Mouse (Mus musculus) megakaryocyte, embryonic 14.5 days (primary cell): Measurements from ENCODE around the gene Gm2696. TPM values are rescaled to one million over a fixed set of nuclear protein-coding genes. Genes with fewer than 3 reads are reported as not detected.
A peak's percentile ranks its signal among the peaks of the same experiment; 100 is the strongest.

Source experiments
- H3K27me3 ChIP-seq: replicated peaks from 2 replicates; pipeline ENCODE3; 2012; ENCODE audit warnings: inconsistent platforms
- H3K36me3 ChIP-seq: replicated peaks from 2 replicates; pipeline ENCODE3; 2012; ENCODE audit warnings: low read length, inconsistent platforms, mixed read lengths
- H3K4me1 ChIP-seq: 2 replicates; pipeline ENCODE4 v1.6.1; 2012; ENCODE audit warnings: inconsistent platforms
- H3K4me3 ChIP-seq: replicated peaks from 2 replicates; pipeline ENCODE3; 2012; ENCODE audit warnings: moderate library complexity, mild to moderate bottlenecking, inconsistent platforms
- H3K9me3 ChIP-seq: 2 replicates; pipeline ENCODE4 v1.6.1; 2012; ENCODE audit warnings: inconsistent platforms
- FLI1 ChIP-seq: IDR thresholded peaks from 2 replicates; pipeline ENCODE4 v1.6.1; 2012; ENCODE audit warnings: low read length, inconsistent platforms, mixed read lengths
- GATA1 ChIP-seq: IDR thresholded peaks from 3 replicates; pipeline ENCODE4 v1.6.1; 2012; ENCODE audit warnings: mixed read lengths, low read length, inconsistent platforms, borderline replicate concordance
- polyA plus RNA-seq: library from polyadenylated mRNA; stranded (reverse); fragments of >175 nt; gene quantifications from 2 replicates; pipeline ENCODE4 v1.2.3, GENCODE M21; 2012; ENCODE audit warnings: low replicate concordance; ENCODE audit not compliant: insufficient read depth

Gm2696 gene
- polyA plus RNA-seq, 1 experiment, result not detected

- H3K9me3 ChIP-seq, result no peaks in the 10 kb centered on the region
- H3K4me1 ChIP-seq, result peaks cover 42% of the 10 kb centered on the region
- H3K27me3 ChIP-seq, result peaks cover 28% of the 10 kb centered on the region
- peak within 1 kb of the TSS; percentile 38 for H3K4me3 ChIP-seq
- H3K36me3 ChIP-seq, result no peaks in the 10 kb centered on the region
- TF ChIP-seq FLI1 (no peak), GATA1 (no peak)
These were observed 15.5 kb upstream of the Gm2696 start, which contains the start of gene Gm19668 for GRCm38 (mm10) chr10:77798921-77799508. Gene Gm19668, minus strand, starts transcription at chr10:77799133.

GRCm38 (mm10) chr10:77804095-77804494 is 10.4 kb upstream of the Gm2696 start:
- Histone ChIP-seq H3K4me3 (no peak overlapping the region), H3K27me3 (peaks cover 3% of the 10 kb centered on the region), H3K36me3 (no peaks in the 10 kb centered on the region), H3K4me1 (peaks cover 17% of the 10 kb centered on the region), H3K9me3 (no peaks in the 10 kb centered on the region)
- TF ChIP-seq FLI1 (no peak), GATA1 (no peak)

GRCm38 (mm10) chr10:77811743-77812142 is 2.7 kb upstream of the Gm2696 start, which contains the start of gene Gm9507:
Gene Gm9507, minus strand, starts transcription at chr10:77811843.
- TF ChIP-seq GATA1 (no peak), FLI1 (no peak)
- peaks cover 33% of the 10 kb centered on the region for H3K27me3 ChIP-seq

GRCm38 (mm10) chr10:77815514-77815913 is 1.0 kb downstream of the Gm2696 start:
- H3K36me3 ChIP-seq, result no peaks in the 10 kb centered on the region
- no peak overlapping the region for H3K4me3 ChIP-seq
- no peak for TF ChIP-seq FLI1
- no peak for TF ChIP-seq GATA1
- H3K9me3 ChIP-seq, result peaks cover 9% of the 10 kb centered on the region; the same call in 1 of the 2 replicates
- peaks cover 5% of the 10 kb centered on the region; the same call in 1 of the 2 replicates for H3K4me1 ChIP-seq
- H3K27me3 ChIP-seq, result peaks cover 39% of the 10 kb centered on the region

More at GRCm38 (mm10) chr10:77811743-77812142, 2.7 kb upstream of the Gm2696 start, which contains the start of gene Gm9507:
- no peaks in the 10 kb centered on the region; the same call in 1 of the 2 replicates for H3K4me1 ChIP-seq
- H3K4me3 ChIP-seq, result peak within 1 kb of the TSS; percentile 42
- H3K36me3 ChIP-seq, result no peaks in the 10 kb centered on the region
- 0 out of 2 replicates have a peak, but pooled peaks cover 3% of the 10 kb centered on the region for H3K9me3 ChIP-seq

GRCm38 (mm10) chr10:77818523-77818922 is 4.0 kb downstream of the Gm2696 start:
- TF ChIP-seq FLI1 (no peak), GATA1 (0 out of 3 replicates have a peak, but pooled peaks have one; percentile 16)
- Histone ChIP-seq H3K9me3 (peaks cover 12% of the 10 kb centered on the region), H3K27me3 (peaks cover 25% of the 10 kb centered on the region), H3K36me3 (no peaks in the 10 kb centered on the region), H3K4me3 (peak overlapping the region; percentile 48), H3K4me1 (peaks cover 5% of the 10 kb centered on the region; the same call in 1 of the 2 replicates)

- no peaks in the 10 kb centered on the region for H3K36me3 ChIP-seq
- H3K4me1 ChIP-seq, result peaks cover 5% of the 10 kb centered on the region; the same call in 1 of the 2 replicates
- H3K9me3 ChIP-seq, result peaks cover 12% of the 10 kb centered on the region
- H3K4me3 ChIP-seq, result no peak overlapping the region
- TF ChIP-seq FLI1 (no peak), GATA1 (no peak)
- peaks cover 19% of the 10 kb centered on the region for H3K27me3 ChIP-seq
These were observed 4.7 kb downstream of the Gm2696 start for GRCm38 (mm10) chr10:77819203-77819602.

- Histone ChIP-seq H3K36me3 (no peaks in the 10 kb centered on the region), H3K9me3 (peaks cover 20% of the 10 kb centered on the region), H3K4me3 (no peak within 1 kb of the TSS), H3K27me3 (peaks cover 19% of the 10 kb centered on the region), H3K4me1 (no peaks in the 10 kb centered on the region)
- TF ChIP-seq GATA1 (no peak), FLI1 (no peak)
These were observed 12.5 kb downstream of the Gm2696 start, which contains the start of gene Krtap10-4 for GRCm38 (mm10) chr10:77826951-77827350. Gene Krtap10-4, minus strand, starts transcription at chr10:77827095.

GRCm38 (mm10) chr10:77835647-77836046 is 21.2 kb downstream of the Gm2696 start, which contains the start of gene Krtap10-10:
Gene Krtap10-10, plus strand, starts transcription at chr10:77835947.
- Histone ChIP-seq H3K36me3 (no peaks in the 10 kb centered on the region), H3K4me3 (no peak within 1 kb of the TSS), H3K27me3 (peaks cover 6% of the 10 kb centered on the region), H3K9me3 (peaks cover 15% of the 10 kb centered on the region; the same call in 1 of the 2 replicates), H3K4me1 (no peaks in the 10 kb centered on the region)
- TF ChIP-seq GATA1 (no peak), FLI1 (no peak)

- TF ChIP-seq GATA1, result no peak
- TF ChIP-seq FLI1, result no peak
- Histone ChIP-seq H3K36me3 (no peaks in the 10 kb centered on the region), H3K9me3 (peaks cover 41% of the 10 kb centered on the region), H3K27me3 (peaks cover 9% of the 10 kb centered on the region), H3K4me3 (no peak overlapping the region), H3K4me1 (no peaks in the 10 kb centered on the region)
These were observed 24.5 kb downstream of the Gm2696 start for GRCm38 (mm10) chr10:77839006-77839405.

GRCm38 (mm10) chr10:77846503-77846902 is 32.0 kb downstream of the Gm2696 start, which contains the start of gene Gm36176:
Gene Gm36176, plus strand, starts transcription at chr10:77846803.
- peaks cover 15% of the 10 kb centered on the region; the same call in 1 of the 2 replicates for H3K4me1 ChIP-seq
- H3K27me3 ChIP-seq, result peaks cover 17% of the 10 kb centered on the region
- TF ChIP-seq GATA1, result no peak
- no peak for TF ChIP-seq FLI1
- H3K36me3 ChIP-seq, result no peaks in the 10 kb centered on the region
- H3K9me3 ChIP-seq, result peaks cover 58% of the 10 kb centered on the region
- peak within 1 kb of the TSS; percentile 51 for H3K4me3 ChIP-seq
